Comparison of ENCODE assay signal across 8 mouse cellular contexts in the genomic region with DNA sequence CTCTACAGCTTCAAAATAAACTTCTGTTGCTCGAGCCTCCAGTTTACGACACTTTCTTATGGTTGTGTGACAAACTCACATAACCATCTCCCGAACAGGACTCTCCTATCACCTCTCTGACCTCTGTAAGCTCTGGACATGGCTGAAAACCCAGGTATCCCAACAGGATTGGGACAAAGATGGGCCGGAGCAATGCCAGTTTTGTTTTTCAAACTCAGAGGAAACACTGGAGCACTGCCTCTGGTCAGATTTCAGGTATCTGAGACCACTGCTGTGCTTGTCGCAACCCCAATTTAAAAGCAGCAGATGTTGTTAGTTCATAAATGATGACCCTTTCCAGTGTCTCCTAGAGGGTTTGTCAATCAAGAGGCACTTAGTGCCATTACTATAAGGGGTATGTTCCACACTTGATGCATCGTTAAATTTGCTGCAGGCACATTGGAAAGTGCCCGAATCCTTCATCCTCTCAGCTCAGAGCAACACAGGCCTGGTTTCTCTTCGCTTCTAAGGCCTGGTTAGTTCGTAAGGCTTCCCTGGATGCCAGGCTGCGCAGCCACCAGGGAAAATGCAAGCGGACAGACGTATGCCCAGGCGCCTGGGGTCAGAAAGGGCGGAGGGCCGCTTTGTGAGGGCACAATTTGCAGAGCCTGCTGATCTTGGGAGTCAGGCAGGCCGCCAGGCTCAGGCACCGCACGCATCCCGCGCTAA. TPM values are rescaled to one million over a fixed set of nuclear protein-coding genes. Genes with fewer than 3 reads are reported as not detected.
DNase-seq lines count a peak whose midpoint lies in the region; ATAC-seq and TF ChIP-seq lines count a peak whose summit lies in the region.

No protein-coding gene starts in this region.

- peaks cover 5% of the 10 kb centered on the region; the same call in 1 of the 2 replicates for H3K9me3 ChIP-seq in limb, embryonic 13.5 days
- H3K9me3 ChIP-seq in stomach, embryonic 16.5 days (replicated peaks; ENCODE audit: control insufficient read depth, low read length) = no peaks in the 10 kb centered on the region

- 30% methylated on average over 20 of the region's 20 CpGs for WGBS in thymus, adult 2 months
- 21% methylated on average over 20 of the region's 20 CpGs for WGBS in limb, embryonic 13.5 days
- WGBS in stomach, embryonic 16.5 days = 24% methylated on average over 20 of the region's 20 CpGs

- no peaks in the 10 kb centered on the region for H3K27me3 ChIP-seq in thymus, adult 2 months (ENCODE audit: control insufficient read depth, insufficient read depth, low read length)
- no peaks in the 10 kb centered on the region for H3K27me3 ChIP-seq in limb, embryonic 13.5 days
- no peaks in the 10 kb centered on the region for H3K27me3 ChIP-seq in stomach, embryonic 16.5 days (ENCODE audit: control insufficient read depth, insufficient read depth, low read length)

- peak overlapping the region; percentile 38; the same call in 1 of the 2 replicates for H3K27ac ChIP-seq in thymus, adult 2 months (ENCODE audit: control insufficient read depth, insufficient read depth, low read length)
- peak overlapping the region; percentile 79 for H3K27ac ChIP-seq in limb, embryonic 13.5 days
- H3K27ac ChIP-seq in stomach, embryonic 16.5 days (ENCODE audit: low read length) = peak overlapping the region; percentile 88

- no peak; the same call in 1 of the 2 replicates for ATAC-seq in limb, embryonic 13.5 days (ENCODE audit: low FRiP score, low read depth)
- ATAC-seq in stomach, embryonic 16.5 days (ENCODE audit: insufficient read depth, low FRiP score) = peak; percentile 10; the same call in 1 of the 2 replicates

- DNase-seq in cerebellum, adult 9-11 months = peak; percentile 36
- DNase-seq in cerebellum, postnatal 25 days = no peak
- no peak for DNase-seq in thymus, adult 2 months
- no peak for DNase-seq in thymus, postnatal 0 days (ENCODE audit: low spot score)
- DNase-seq in spleen, adult 18-20 months = no peak
- DNase-seq in frontal cortex, postnatal 25 days (ENCODE audit: low spot score in 2 of 2) = no peak

- no peak for TF ChIP-seq POLR2A in thymus, adult 2 months (IDR thresholded peaks at IDR 0.05; ENCODE audit: control insufficient read depth, extremely low read depth, insufficient read depth, low read length, poor library complexity)

- no peak for TF ChIP-seq CTCF in thymus, adult 2 months (IDR thresholded peaks at IDR 0.05; ENCODE audit: borderline replicate concordance, control insufficient read depth, extremely low read depth, insufficient read depth, low read length, poor library complexity)

- H3K36me3 ChIP-seq in thymus, adult 2 months (ENCODE audit: control insufficient read depth, insufficient read depth, low read length) = peaks cover 14% of the 10 kb centered on the region
- H3K36me3 ChIP-seq in limb, embryonic 13.5 days = peaks cover 14% of the 10 kb centered on the region
- H3K36me3 ChIP-seq in stomach, embryonic 16.5 days (ENCODE audit: control insufficient read depth, insufficient read depth, low read length) = peaks cover 14% of the 10 kb centered on the region

- peak overlapping the region; percentile 91 for H3K4me3 ChIP-seq in thymus, adult 2 months (ENCODE audit: control insufficient read depth, insufficient read depth, low read length)
- H3K4me3 ChIP-seq in limb, embryonic 13.5 days = peak overlapping the region; percentile 86
- peak overlapping the region; percentile 71 for H3K4me3 ChIP-seq in stomach, embryonic 16.5 days (replicated peaks; ENCODE audit: low read length)

- H3K4me1 ChIP-seq in thymus, adult 2 months (replicated peaks; ENCODE audit: control insufficient read depth, insufficient read depth, low read length) = peaks cover 10% of the 10 kb centered on the region; the same call in 1 of the 2 replicates
- peaks cover 15% of the 10 kb centered on the region for H3K4me1 ChIP-seq in limb, embryonic 13.5 days
- H3K4me1 ChIP-seq in stomach, embryonic 16.5 days (ENCODE audit: control insufficient read depth, insufficient read depth, low read length) = peaks cover 11% of the 10 kb centered on the region

- peak overlapping the region; percentile 92 for H3K4me2 ChIP-seq in limb, embryonic 13.5 days (replicated peaks)
- peak overlapping the region; percentile 87 for H3K4me2 ChIP-seq in stomach, embryonic 16.5 days (ENCODE audit: low read depth, low read length)

- H3K9ac ChIP-seq in limb, embryonic 13.5 days = peak overlapping the region; percentile 84
- H3K9ac ChIP-seq in stomach, embryonic 16.5 days (ENCODE audit: low read length) = peak overlapping the region; percentile 98

RNA-seq across cellular contexts. Expression of a gene that starts 0.6 kb away (rescaled TPM):
- polyA plus RNA-seq in thymus, adult 2 months (2012; rRNA removed) = 198 and 218 TPM in 2 replicates
- 78.9 and 83.6 TPM in 2 replicates for polyA plus RNA-seq in thymus, postnatal 0 days (2015; fragmentation: Nextera tagmentation; extraction: Ambion mirVana)
- polyA plus RNA-seq in limb, embryonic 13.5 days (2015; fragmentation: Nextera tagmentation; extraction: Ambion mirVana) = 61.2 and 68.7 TPM in 2 replicates
- 167 and 182 TPM in 2 replicates for polyA plus RNA-seq in stomach, embryonic 16.5 days (2015; fragmentation: Nextera tagmentation; extraction: Ambion mirVana)

RNA-seq across cellular contexts. Expression of a gene that starts 48.5 kb away (rescaled TPM):
- 56.8 and 57.5 TPM in 2 replicates for polyA plus RNA-seq in thymus, adult 2 months (2012; rRNA removed)
- polyA plus RNA-seq in thymus, postnatal 0 days (2015; fragmentation: Nextera tagmentation; extraction: Ambion mirVana) = 5.0 and 6.2 TPM in 2 replicates
- 0.33 and 0.34 TPM in 2 replicates for polyA plus RNA-seq in limb, embryonic 13.5 days (2015; fragmentation: Nextera tagmentation; extraction: Ambion mirVana)
- polyA plus RNA-seq in stomach, embryonic 16.5 days (2015; fragmentation: Nextera tagmentation; extraction: Ambion mirVana) = 0.28 and 0.45 TPM in 2 replicates

RNA-seq across cellular contexts. Expression of a gene that starts 56.7 kb away (rescaled TPM):
- 1.3 TPM in 2 replicates for polyA plus RNA-seq in thymus, adult 2 months (2012; rRNA removed)
- 0.12 and 0.21 TPM in 2 replicates for polyA plus RNA-seq in thymus, postnatal 0 days (2015; fragmentation: Nextera tagmentation; extraction: Ambion mirVana)
- not detected in 2 replicates for polyA plus RNA-seq in limb, embryonic 13.5 days (2015; fragmentation: Nextera tagmentation; extraction: Ambion mirVana)
- polyA plus RNA-seq in stomach, embryonic 16.5 days (2015; fragmentation: Nextera tagmentation; extraction: Ambion mirVana) = 0.09 TPM in 1 of 2 replicates, not detected in the other

Comparison
In these comparisons a context has a peak if more than half of its experiments do, and no peak if none do; other contexts are left out.
1. H3K27ac ChIP-seq: peak in every context shown above with its lines; median percentile 88 in stomach, embryonic 16.5 days; 79 in limb, embryonic 13.5 days; 38 in thymus, adult 2 months.